Mouse (Mus musculus) heart, adult 9 months (tissue): ENCODE data around the gene Plpp7.
A peak's percentile ranks its signal among the peaks of the same experiment; 100 is the strongest.

ENCODE experiments used
- DNase-seq, 2 experiments: peaks; one replicate each; pipeline ENCODE4 v3.0.0; 2022; ENCODE audit warnings: low spot score in 2 of 2

Gene Plpp7

GRCm38 (mm10) chr2:32068811-32069607 lies 26.3 kb upstream of the Plpp7 start:
- no peak for DNase-seq

- no peak for DNase-seq
Observed at GRCm38 (mm10) chr2:32070747-32071146, 24.6 kb upstream of the Plpp7 start.

- peak in 1 of 2 experiments; percentile 64 for DNase-seq
Observed at GRCm38 (mm10) chr2:32074404-32074803, 20.9 kb upstream of the Plpp7 start.

- no peak for DNase-seq
Observed at GRCm38 (mm10) chr2:32075368-32075767, 20.0 kb upstream of the Plpp7 start.

- DNase-seq, result no peak
Observed at GRCm38 (mm10) chr2:32077744-32078143, 17.6 kb upstream of the Plpp7 start.

- peak; percentile 56 to 75 for DNase-seq
Observed at GRCm38 (mm10) chr2:32078522-32078921, 16.8 kb upstream of the Plpp7 start.

- no peak for DNase-seq
Observed at GRCm38 (mm10) chr2:32079191-32079725, 16.1 kb upstream of the Plpp7 start.

- no peak for DNase-seq
Observed at GRCm38 (mm10) chr2:32080681-32081080, 14.6 kb upstream of the Plpp7 start.

GRCm38 (mm10) chr2:32081296-32081929 lies 13.9 kb upstream of the Plpp7 start:
- peak in 1 of 2 experiments; percentile 57 for DNase-seq

GRCm38 (mm10) chr2:32082229-32082628 lies 13.1 kb upstream of the Plpp7 start:
- DNase-seq, result no peak

GRCm38 (mm10) chr2:32083159-32084011 lies 11.9 kb upstream of the Plpp7 start:
- DNase-seq, result peak in 1 of 2 experiments; percentile 43

- no peak for DNase-seq
Observed at GRCm38 (mm10) chr2:32084111-32084871, 11.0 kb upstream of the Plpp7 start, which contains the start of gene Fam78a. Fam78a (minus strand) TSS chr2:32084857.

- DNase-seq, result no peak
Observed at GRCm38 (mm10) chr2:32084872-32085199, 10.5 kb upstream of the Plpp7 start.

GRCm38 (mm10) chr2:32085231-32085630 lies 10.1 kb upstream of the Plpp7 start:
- DNase-seq, result no peak

GRCm38 (mm10) chr2:32087606-32088005 lies 7.7 kb upstream of the Plpp7 start:
- DNase-seq, result no peak

GRCm38 (mm10) chr2:32088372-32088981 lies 6.9 kb upstream of the Plpp7 start:
- DNase-seq, result peak in 1 of 2 experiments; percentile 68

GRCm38 (mm10) chr2:32089606-32090005 lies 5.7 kb upstream of the Plpp7 start:
- no peak for DNase-seq

GRCm38 (mm10) chr2:32090145-32090544 lies 5.2 kb upstream of the Plpp7 start:
- DNase-seq, result no peak

- DNase-seq, result no peak
Observed at GRCm38 (mm10) chr2:32091956-32092355, 3.4 kb upstream of the Plpp7 start.

- no peak for DNase-seq
Observed at GRCm38 (mm10) chr2:32094001-32094707, 1.2 kb upstream of the Plpp7 start.
